Mouse (Mus musculus) liver, adult 2 months (tissue): ENCODE measurements at regions not wholly inside any gene's neighbourhood (a gene's known extent, or its start where the extent isn't known, plus 50 kb on each side); places are given as distances from the start of the nearest gene placed in this dataset.

Source experiments
- DNase-seq: peaks from one replicate; pipeline ENCODE4 v3.0.0-alpha.2; 2011; ENCODE audit warnings: low read depth, low spot score; ENCODE audit errors: extremely low read depth
- H3K27ac ChIP-seq: fragments of 200-500 bp; replicated peaks from 2 replicates; pipeline ENCODE4 v1.5.1; 2012; ENCODE audit warnings: low read depth, mild to moderate bottlenecking, control low read depth, inconsistent platforms, low read length; ENCODE audit not compliant: insufficient read depth
- H3K27me3 ChIP-seq: fragments of 200-500 bp; 2 replicates; pipeline ENCODE4 v1.6.1; 2012; ENCODE audit warnings: mild to moderate bottlenecking, moderate library complexity, low read length, inconsistent platforms; ENCODE audit not compliant: control insufficient read depth, insufficient read depth
- H3K36me3 ChIP-seq: fragments of 200-500 bp; 2 replicates; pipeline ENCODE4 v1.6.1; 2012; ENCODE audit warnings: low read length, inconsistent platforms; ENCODE audit not compliant: control insufficient read depth, insufficient read depth
- H3K4me1 ChIP-seq: fragments of 200-500 bp; 2 replicates; pipeline ENCODE4 v1.6.1; 2011; ENCODE audit warnings: low read length; ENCODE audit not compliant: control insufficient read depth, insufficient read depth
- H3K4me3 ChIP-seq: fragments of 200-500 bp; 2 replicates; pipeline ENCODE4 v1.5.1; 2011; ENCODE audit warnings: low read depth, mild to moderate bottlenecking, control low read depth, low read length, moderate library complexity; ENCODE audit not compliant: insufficient read depth
- H3K79me2 ChIP-seq: fragments of 200-500 bp; 2 replicates; pipeline ENCODE4 v1.6.1; 2012; ENCODE audit warnings: inconsistent platforms, mild to moderate bottlenecking, low read length, moderate library complexity; ENCODE audit not compliant: control insufficient read depth, insufficient read depth
- H3K9ac ChIP-seq: fragments of 200-500 bp; 2 replicates; pipeline ENCODE4 v1.6.1; 2012; ENCODE audit warnings: low read depth, mild to moderate bottlenecking, control low read depth, inconsistent platforms, low read length
- CTCF ChIP-seq: fragments of 200-500 bp; IDR thresholded peaks from 2 replicates; pipeline ENCODE4 v1.5.1; 2011; ENCODE audit warnings: low read depth, low read length, control low read depth
- POLR2A ChIP-seq: fragments of 200-500 bp; IDR thresholded peaks from 2 replicates; pipeline ENCODE4 v1.6.1; 2011; ENCODE audit warnings: low read length, control low read depth; ENCODE audit not compliant: insufficient read depth; ENCODE audit errors: extremely low read depth
- WGBS: fragments of 180-500 bp; shearing (Covaris S2); methylation state at CpG from one replicate; pipeline ENCODE4 v1.1.7; 2018; 5-methylcytosine and 5-hydroxymethylcytosine counted together

DNA sequence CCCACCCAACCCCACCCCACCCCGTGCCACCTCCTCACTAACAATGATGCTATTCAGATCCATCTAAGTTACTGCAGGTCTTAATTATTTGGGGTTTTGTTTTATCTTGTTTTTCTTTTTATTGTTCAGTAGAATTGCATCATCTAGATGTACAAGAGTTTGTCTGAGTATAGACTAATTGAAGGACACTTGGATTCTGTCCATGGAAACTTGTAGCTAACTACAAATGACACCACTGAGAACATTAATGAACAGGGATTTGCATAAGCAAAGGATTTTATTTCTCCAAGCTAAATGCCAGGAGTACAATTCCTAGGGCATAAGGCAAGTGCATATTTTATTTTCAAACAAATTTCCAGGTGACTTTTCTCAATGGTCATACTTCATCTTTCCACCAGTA is 318.4 kb upstream of the Slc7a11 start:
- TF ChIP-seq CTCF (no peak), POLR2A (no peak)
- 0% methylated on average over 1 of the region's 1 CpGs for WGBS

DNA sequence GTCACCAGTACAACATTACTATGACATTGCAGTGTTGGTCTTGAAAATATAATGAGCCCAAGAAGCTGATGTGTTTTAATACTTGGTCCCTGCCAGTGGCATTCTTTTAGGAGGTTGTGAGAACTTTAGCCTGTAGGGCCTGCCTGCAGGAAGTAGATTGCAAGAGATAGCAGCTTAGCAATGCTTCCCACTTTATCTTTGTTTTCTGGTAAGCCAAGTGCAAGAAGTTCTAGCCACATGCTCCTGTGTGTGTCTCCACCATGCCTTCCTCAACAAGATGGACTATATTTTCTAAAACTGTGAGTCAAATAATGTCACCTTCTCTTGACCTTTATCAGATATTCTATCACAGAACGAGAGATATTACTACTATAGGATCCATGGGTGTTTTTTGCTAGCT is 314.7 kb upstream of the Slc7a11 start:
- Histone ChIP-seq H3K27me3 (no peaks in the 10 kb centered on the region), H3K79me2 (no peaks in the 10 kb centered on the region), H3K27ac (no peak overlapping the region), H3K4me1 (no peaks in the 10 kb centered on the region), H3K9ac (no peak overlapping the region), H3K4me3 (no peak overlapping the region), H3K36me3 (no peaks in the 10 kb centered on the region)
- TF ChIP-seq POLR2A (no peak), CTCF (no peak)
- 69% methylated on average over 1 of the region's 1 CpGs for WGBS
- DNase-seq, result no peak

More for the DNA sequence above, 318.4 kb upstream of the Slc7a11 start:
- no peak for DNase-seq
- Histone ChIP-seq H3K79me2 (no peaks in the 10 kb centered on the region), H3K4me1 (no peaks in the 10 kb centered on the region), H3K27ac (no peak overlapping the region), H3K36me3 (no peaks in the 10 kb centered on the region), H3K9ac (no peak overlapping the region), H3K27me3 (no peaks in the 10 kb centered on the region), H3K4me3 (no peak overlapping the region)

DNA sequence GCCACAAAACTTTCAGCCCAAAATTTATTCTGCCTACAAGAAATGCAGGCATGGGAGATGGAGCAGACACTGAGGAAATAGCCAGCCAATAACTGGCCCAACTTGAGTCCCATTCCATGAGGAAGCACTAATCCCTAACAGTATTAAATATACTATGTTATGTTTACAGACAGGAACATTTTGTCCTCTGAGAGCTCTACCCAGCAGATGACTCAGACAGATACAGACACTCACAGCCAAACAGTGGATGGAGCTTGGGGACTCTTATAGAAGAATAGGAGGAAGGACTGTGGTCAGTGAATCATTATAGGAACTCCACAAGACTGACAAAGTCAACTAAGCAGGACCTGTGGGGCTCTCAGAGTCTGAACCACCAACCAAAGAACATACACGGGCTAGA is 293.8 kb upstream of the Slc7a11 start:
- TF ChIP-seq POLR2A, result no peak
- TF ChIP-seq CTCF, result no peak
- Histone ChIP-seq H3K9ac (no peak overlapping the region), H3K27ac (no peak overlapping the region), H3K4me1 (no peaks in the 10 kb centered on the region), H3K79me2 (no peaks in the 10 kb centered on the region), H3K27me3 (no peaks in the 10 kb centered on the region), H3K36me3 (no peaks in the 10 kb centered on the region), H3K4me3 (no peak overlapping the region)
- 78% methylated on average over 1 of the region's 1 CpGs for WGBS
- no peak for DNase-seq

DNA sequence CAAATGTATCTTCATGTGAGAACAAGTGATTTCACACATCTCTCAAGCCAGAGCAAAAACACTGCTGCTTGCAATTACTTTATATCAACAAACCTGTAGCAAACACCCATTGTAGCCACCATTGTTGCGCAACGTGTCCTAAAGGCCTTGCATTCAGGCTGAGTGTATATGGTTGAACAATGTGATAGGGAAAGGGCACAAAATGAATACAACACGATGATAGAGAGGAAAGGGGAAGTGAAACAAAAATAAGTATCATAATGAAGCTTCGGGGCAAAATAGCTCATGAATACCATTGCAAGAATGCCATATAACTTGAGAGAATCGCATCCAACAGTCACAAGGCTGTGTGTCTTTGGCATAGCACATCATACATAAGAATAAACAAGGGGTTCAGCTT is 275.6 kb upstream of the Slc7a11 start:
- Histone ChIP-seq H3K27ac (no peak overlapping the region), H3K4me3 (no peak overlapping the region), H3K4me1 (no peaks in the 10 kb centered on the region), H3K79me2 (no peaks in the 10 kb centered on the region), H3K36me3 (no peaks in the 10 kb centered on the region), H3K9ac (no peak overlapping the region), H3K27me3 (no peaks in the 10 kb centered on the region)
- no peak for TF ChIP-seq POLR2A
- TF ChIP-seq CTCF, result no peak
- no peak for DNase-seq
- WGBS, result 75% methylated on average over 5 of the region's 5 CpGs

DNA sequence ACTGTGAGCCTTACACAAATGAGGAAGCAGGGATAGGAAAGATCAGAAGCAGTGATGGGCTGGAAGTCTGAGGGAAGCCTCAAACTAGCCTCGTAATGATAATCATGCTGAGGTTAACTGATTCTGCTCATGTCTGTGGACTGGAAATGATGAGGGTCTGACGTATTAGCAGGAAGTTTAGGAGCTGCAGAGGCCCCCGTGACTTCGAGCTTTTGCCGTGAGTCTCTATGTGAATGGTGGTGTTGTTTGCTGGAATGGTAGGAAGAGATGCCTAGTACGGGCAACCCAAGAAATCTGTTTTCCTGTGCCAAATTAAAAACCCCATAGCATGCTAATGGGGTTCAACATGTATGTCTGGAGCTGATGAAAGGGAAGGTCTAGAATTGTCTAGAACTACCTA is 270.0 kb upstream of the Slc7a11 start:
- DNase-seq, result no peak
- H3K27ac ChIP-seq, result no peak overlapping the region
- H3K9ac ChIP-seq, result no peak overlapping the region
- no peak for TF ChIP-seq POLR2A
- TF ChIP-seq CTCF, result no peak
- H3K79me2 ChIP-seq, result no peaks in the 10 kb centered on the region
- WGBS, result 86% methylated on average over 6 of the region's 6 CpGs
- no peaks in the 10 kb centered on the region; the same call in 1 of the 2 replicates for H3K27me3 ChIP-seq
- H3K4me1 ChIP-seq, result no peaks in the 10 kb centered on the region
- no peak overlapping the region for H3K4me3 ChIP-seq
- no peaks in the 10 kb centered on the region for H3K36me3 ChIP-seq

DNA sequence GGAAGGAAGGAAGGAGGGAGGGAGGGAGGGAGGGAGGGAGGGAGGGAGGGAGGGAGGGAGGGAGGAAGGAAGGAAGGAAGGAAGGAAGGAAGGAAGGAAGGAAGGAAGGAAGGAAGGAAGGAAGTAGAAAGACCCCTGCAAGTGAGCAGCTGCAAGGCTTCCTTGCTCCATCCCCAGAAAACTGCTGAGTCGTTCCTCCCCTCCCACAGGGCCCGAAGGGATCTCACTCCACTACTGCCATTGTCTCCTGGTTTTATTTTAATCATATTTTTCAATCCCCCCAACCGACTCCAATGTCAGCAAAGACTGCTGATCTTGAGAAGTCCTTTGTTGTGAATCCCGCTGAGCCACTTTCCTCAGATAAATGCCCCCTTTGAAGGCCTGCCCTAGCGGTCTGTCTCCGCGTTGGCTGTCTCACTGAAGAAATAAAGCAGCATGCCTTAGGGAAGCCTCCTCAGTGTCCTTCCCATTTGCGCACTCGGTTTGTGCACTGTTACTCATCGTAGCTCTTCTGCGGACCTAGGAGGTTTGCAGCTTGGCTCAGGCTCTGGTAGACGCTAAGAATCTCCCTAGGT is 266.1 kb upstream of the Slc7a11 start:
- no peak overlapping the region for H3K4me3 ChIP-seq
- H3K4me1 ChIP-seq, result no peaks in the 10 kb centered on the region
- H3K79me2 ChIP-seq, result no peaks in the 10 kb centered on the region
- no peak for TF ChIP-seq POLR2A
- TF ChIP-seq CTCF, result no peak
- H3K9ac ChIP-seq, result no peak overlapping the region
- DNase-seq, result no peak
- H3K36me3 ChIP-seq, result no peaks in the 10 kb centered on the region
- 40% methylated on average over 12 of the region's 12 CpGs for WGBS
- no peak overlapping the region for H3K27ac ChIP-seq
- no peaks in the 10 kb centered on the region; the same call in 1 of the 2 replicates for H3K27me3 ChIP-seq
